Mouse (Mus musculus) embryonic facial prominence, embryonic 12.5 days (tissue): ENCODE measurements around the gene Tmem59. TPM values are rescaled to one million over a fixed set of nuclear protein-coding genes. Genes with fewer than 3 reads are reported as not detected.
A peak's percentile ranks its signal among the peaks of the same experiment; 100 is the strongest.

ENCODE experiments used
- ATAC-seq: fragments of 200-750 bp; cut with Nextera tagmentation; 2 replicates; pipeline ENCODE4 v1.8.0; 2017; ENCODE audit not compliant: insufficient number of reproducible peaks, insufficient read depth, low FRiP score, low TSS enrichment
- H3K27ac ChIP-seq: fragments of 300-500 bp; sonication (generic); 2 replicates; pipeline ENCODE4 v1.5.1; 2016; ENCODE audit warnings: mild to moderate bottlenecking
- H3K27me3 ChIP-seq: fragments of 300-500 bp; sonication (generic); 2 replicates; pipeline ENCODE4 v1.6.1; 2016; ENCODE audit warnings: mild to moderate bottlenecking, moderate library complexity
- H3K36me3 ChIP-seq: fragments of 300-500 bp; sonication (generic); 2 replicates; pipeline ENCODE4 v1.6.1; 2016; ENCODE audit warnings: mild to moderate bottlenecking
- H3K4me1 ChIP-seq: fragments of 300-500 bp; sonication (generic); 2 replicates; pipeline ENCODE4 v1.6.1; 2016
- H3K4me2 ChIP-seq: fragments of 300-500 bp; sonication (generic); replicated peaks from 2 replicates; pipeline ENCODE4 v1.6.1; 2016; ENCODE audit warnings: mild to moderate bottlenecking, moderate library complexity
- H3K4me3 ChIP-seq: fragments of 300-500 bp; sonication (generic); 2 replicates; pipeline ENCODE4 v1.5.1; 2016; ENCODE audit warnings: mild to moderate bottlenecking
- H3K9ac ChIP-seq: fragments of 300-500 bp; sonication (generic); 2 replicates; pipeline ENCODE4 v1.6.1; 2016; ENCODE audit warnings: mild to moderate bottlenecking, moderate library complexity
- H3K9me3 ChIP-seq: fragments of 300-500 bp; sonication (generic); 2 replicates; pipeline ENCODE4 v1.6.1; 2016; ENCODE audit warnings: mild to moderate bottlenecking, moderate library complexity
- WGBS: fragments of 180-500 bp; shearing (Covaris S2); methylation state at CpG from one replicate; pipeline ENCODE4 v1.1.7; 2016; 5-methylcytosine and 5-hydroxymethylcytosine counted together
- polyA plus RNA-seq: library from polyadenylated mRNA; unstranded; fragments of >200 nt; fragmentation: Nextera tagmentation; extraction: Ambion mirVana; gene quantifications from 2 replicates; pipeline ENCODE4 v1.2.1, GENCODE M21; 2016

Tmem59 gene
- 374 and 383 TPM in 2 replicates for polyA plus RNA-seq

DNA sequence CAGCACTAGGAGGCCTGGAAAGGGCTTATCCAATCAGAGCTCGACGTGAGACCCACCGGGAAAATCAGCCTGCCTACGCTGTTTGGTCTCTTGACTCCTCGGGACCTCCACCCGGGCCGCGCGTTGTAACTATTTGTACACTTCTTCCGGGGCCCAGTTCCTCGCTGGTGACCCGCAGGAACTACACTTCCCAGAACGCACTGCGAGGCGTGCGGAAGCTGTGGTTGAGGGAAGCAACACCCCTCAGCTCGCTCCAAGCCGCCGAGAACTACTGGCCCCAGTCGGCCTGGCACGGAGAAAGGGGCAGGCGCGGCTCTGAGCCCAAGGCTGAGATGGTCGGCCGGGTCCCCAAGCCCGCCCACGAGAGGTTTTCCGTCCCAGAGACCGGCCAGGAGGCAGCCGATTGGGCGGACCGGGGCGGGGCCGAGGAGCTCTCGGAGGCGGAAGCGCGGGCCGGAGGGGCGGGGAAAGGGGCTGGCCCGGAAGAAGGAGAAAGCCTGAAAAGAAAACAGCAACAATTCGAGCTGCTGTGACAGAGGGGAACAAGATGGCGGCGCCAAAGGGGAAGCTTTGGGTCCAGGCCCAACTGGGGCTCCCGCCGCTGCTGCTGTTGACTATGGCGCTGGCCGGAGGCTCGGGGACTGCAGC is at the start of gene Tmem59:
Tmem59 (plus strand) TSS at position 218 of the 648 bp plus-strand sequence.
- Histone ChIP-seq H3K4me3 (peak within 1 kb of the TSS; percentile 98), H3K9ac (peak within 1 kb of the TSS; percentile 93), H3K36me3 (peaks cover 19% of the 10 kb centered on the region), H3K4me2 (peak within 1 kb of the TSS; percentile 76), H3K9me3 (no peaks in the 10 kb centered on the region), H3K27me3 (no peaks in the 10 kb centered on the region), H3K4me1 (peaks cover 34% of the 10 kb centered on the region), H3K27ac (peak within 1 kb of the TSS; percentile 98)
- peak; percentile 92 for ATAC-seq
- under 1% methylated on average over 49 of the region's 49 CpGs for WGBS

DNA sequence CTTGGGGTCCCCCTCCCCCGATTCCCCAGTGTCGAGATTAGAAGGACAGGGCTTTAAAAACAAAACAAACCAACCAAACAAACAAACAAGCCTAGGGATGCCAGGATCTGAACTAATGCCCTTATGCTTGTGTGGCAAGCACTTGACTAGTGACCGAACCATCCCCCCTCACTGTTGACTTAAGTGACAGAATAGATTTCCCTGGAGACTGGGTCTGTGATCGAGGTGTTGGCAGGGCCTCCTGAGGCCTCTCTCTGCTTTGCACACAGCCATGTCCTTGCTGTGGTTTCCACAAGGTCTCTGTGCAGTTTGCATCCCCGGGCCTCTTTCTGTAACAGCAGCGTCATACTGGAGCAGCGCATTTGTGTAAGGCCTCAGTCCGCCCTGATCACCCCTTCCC is 48.8 kb upstream of the Tmem59 start:
- no peak for ATAC-seq
- Histone ChIP-seq H3K4me1 (peaks cover 28% of the 10 kb centered on the region), H3K27ac (no peak overlapping the region), H3K4me2 (no peak overlapping the region), H3K9ac (no peak overlapping the region), H3K36me3 (no peaks in the 10 kb centered on the region), H3K9me3 (no peaks in the 10 kb centered on the region), H3K27me3 (no peaks in the 10 kb centered on the region), H3K4me3 (no peak overlapping the region)
- WGBS, result 79% methylated on average over 8 of the region's 8 CpGs

DNA sequence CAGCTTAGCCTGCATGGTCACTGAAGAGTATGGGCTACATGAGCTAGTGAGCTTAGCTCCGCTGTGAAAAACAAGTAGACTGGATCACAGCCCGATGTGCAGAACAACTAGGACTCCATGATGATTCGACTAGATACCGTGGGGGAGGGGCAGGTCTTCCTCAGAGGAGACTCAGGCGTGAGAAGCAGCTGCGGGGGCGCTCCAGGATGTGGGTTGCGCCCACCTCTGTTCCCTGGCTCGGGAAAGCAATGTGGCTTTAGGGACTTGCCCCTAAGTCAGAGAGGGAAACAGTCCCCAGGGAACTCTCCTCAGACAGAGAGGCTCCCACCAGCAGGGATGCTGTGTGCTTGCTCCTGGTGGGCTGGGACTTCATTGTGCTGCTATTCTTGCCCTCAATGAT is 47.7 kb upstream of the Tmem59 start:
- Histone ChIP-seq H3K4me2 (no peak overlapping the region), H3K4me3 (no peak overlapping the region), H3K27me3 (no peaks in the 10 kb centered on the region), H3K27ac (no peak overlapping the region), H3K4me1 (peaks cover 27% of the 10 kb centered on the region), H3K36me3 (no peaks in the 10 kb centered on the region), H3K9ac (no peak overlapping the region), H3K9me3 (no peaks in the 10 kb centered on the region)
- no peak for ATAC-seq
- 20% methylated on average over 9 of the region's 9 CpGs for WGBS

DNA sequence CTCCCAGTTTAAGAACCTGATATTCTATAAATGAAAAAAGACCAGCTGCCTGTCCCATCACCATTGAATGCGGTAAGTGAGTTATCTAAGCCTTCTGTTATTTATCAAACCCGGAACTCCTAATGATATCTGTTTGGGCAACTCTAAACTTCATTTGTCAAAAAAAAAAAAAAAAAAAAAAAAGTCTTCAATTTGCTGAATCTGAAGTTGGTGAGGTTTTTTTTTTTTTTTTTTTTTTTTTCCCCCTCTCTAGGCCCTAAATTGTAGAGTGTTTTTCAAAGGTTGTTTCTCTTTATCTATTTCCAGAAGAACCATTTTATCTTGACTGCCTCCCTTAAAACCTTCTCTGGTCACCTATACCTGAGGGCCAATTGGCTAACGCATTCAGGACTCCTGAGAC is 43.3 kb upstream of the Tmem59 start:
- no peak overlapping the region for H3K9ac ChIP-seq
- peaks cover 54% of the 10 kb centered on the region for H3K4me1 ChIP-seq
- no peaks in the 10 kb centered on the region for H3K36me3 ChIP-seq
- no peaks in the 10 kb centered on the region for H3K9me3 ChIP-seq
- no peak overlapping the region for H3K4me3 ChIP-seq
- ATAC-seq, result no peak
- no peak overlapping the region for H3K4me2 ChIP-seq
- H3K27me3 ChIP-seq, result no peaks in the 10 kb centered on the region
- WGBS, result 76% methylated on average over 3 of the region's 3 CpGs
- no peak overlapping the region for H3K27ac ChIP-seq

DNA sequence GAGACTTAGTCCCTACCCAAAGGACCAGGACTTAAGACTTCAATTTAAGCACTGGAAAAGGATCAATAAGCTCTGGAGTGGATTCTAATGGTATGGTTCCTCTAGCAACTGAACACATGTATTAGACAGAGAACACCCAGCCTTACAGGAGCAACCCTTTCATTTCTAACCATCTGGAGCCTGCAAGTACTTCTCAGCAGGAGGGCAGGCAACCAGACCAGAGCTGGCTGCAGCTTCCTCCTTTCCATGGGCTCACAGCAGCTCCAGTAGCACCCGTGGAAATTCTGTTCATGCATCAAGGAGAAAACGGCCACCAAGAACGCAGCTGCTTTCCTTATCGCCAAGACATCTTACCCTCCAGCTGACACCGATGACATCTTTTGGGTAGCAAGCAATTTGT is 42.5 kb upstream of the Tmem59 start:
- no peaks in the 10 kb centered on the region for H3K9me3 ChIP-seq
- H3K9ac ChIP-seq, result no peak overlapping the region
- no peak overlapping the region for H3K27ac ChIP-seq
- no peaks in the 10 kb centered on the region for H3K27me3 ChIP-seq
- no peak overlapping the region for H3K4me2 ChIP-seq
- ATAC-seq, result no peak
- H3K4me1 ChIP-seq, result peaks cover 58% of the 10 kb centered on the region
- 75% methylated on average over 5 of the region's 5 CpGs for WGBS
- no peaks in the 10 kb centered on the region for H3K36me3 ChIP-seq
- H3K4me3 ChIP-seq, result no peak overlapping the region

DNA sequence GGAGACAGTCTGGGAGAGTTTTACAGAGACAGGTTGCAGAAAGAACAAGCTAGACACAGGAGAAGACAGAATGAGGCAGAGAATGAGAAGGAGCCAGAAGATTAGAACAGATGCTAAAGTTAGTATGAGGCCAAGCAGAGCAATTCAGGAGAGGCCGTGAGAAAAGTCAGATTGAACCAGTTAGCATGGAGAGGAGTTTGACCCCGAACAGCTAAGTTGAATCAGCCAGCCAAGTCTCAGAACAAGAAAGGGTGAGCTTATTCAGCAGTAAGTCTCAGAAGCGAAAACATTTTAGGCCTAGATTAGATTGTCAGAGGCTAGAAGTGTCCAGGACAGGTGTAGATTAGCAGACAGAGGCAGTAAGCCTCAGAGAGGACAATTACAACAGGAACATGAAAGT is 41.7 kb upstream of the Tmem59 start:
- H3K9ac ChIP-seq, result peak overlapping the region; percentile 27; the same call in 1 of the 2 replicates
- no peak for ATAC-seq
- no peak overlapping the region for H3K27ac ChIP-seq
- peaks cover 56% of the 10 kb centered on the region for H3K4me1 ChIP-seq
- no peak overlapping the region for H3K4me3 ChIP-seq
- H3K36me3 ChIP-seq, result no peaks in the 10 kb centered on the region
- 26% methylated on average over 3 of the region's 3 CpGs for WGBS
- no peaks in the 10 kb centered on the region for H3K9me3 ChIP-seq
- H3K4me2 ChIP-seq, result no peak overlapping the region
- no peaks in the 10 kb centered on the region for H3K27me3 ChIP-seq

DNA sequence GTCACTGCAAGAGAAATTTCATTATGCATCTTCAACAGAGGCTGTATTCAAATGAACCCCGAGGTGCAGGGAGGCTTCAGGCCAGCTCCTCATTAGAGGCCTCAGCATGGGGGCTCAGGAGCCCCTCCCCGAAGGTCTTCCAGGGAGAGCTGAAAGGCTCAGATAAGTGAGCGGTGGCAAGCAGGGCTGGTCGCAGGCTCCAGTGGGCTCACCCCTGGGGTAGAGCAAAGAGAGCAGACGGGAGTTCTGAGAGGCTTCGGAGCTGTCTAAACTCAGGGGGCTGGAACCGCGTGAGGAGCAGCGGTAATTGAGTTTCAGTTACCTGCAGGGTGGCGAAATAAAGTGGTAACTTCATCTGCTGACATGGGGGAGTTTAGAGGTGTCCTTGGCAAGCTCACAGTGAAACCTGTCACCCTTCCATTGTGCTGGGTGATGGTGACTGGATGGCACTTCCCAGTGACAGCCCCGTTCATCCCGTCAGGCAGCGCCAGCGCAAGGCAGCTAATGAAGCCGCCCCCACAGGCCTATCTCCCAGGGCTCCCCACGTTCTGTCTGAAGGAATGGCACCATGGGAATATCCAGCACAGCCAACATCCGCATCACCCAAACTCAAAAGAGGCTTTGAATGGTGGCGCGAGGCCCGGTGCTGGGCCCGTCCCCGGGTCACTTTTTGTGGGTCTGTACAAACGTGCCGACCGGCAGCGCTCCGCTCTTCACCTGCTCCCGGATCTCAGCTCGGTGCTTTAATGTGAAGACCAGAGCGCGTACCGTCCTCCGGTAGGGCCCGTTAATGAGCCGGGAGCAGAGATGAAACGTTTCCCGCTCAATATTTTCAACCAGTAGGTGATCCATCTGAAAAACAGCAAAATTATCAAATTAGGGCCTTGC is 39.0 kb upstream of the Tmem59 start:
- peaks cover 56% of the 10 kb centered on the region for H3K4me1 ChIP-seq
- no peak overlapping the region for H3K4me3 ChIP-seq
- no peak for ATAC-seq
- peaks cover 6% of the 10 kb centered on the region; the same call in 1 of the 2 replicates for H3K36me3 ChIP-seq
- no peak overlapping the region for H3K27ac ChIP-seq
- H3K4me2 ChIP-seq, result no peak overlapping the region
- WGBS, result 32% methylated on average over 37 of the region's 37 CpGs
- H3K9me3 ChIP-seq, result no peaks in the 10 kb centered on the region
- no peaks in the 10 kb centered on the region for H3K27me3 ChIP-seq
- H3K9ac ChIP-seq, result no peak overlapping the region

DNA sequence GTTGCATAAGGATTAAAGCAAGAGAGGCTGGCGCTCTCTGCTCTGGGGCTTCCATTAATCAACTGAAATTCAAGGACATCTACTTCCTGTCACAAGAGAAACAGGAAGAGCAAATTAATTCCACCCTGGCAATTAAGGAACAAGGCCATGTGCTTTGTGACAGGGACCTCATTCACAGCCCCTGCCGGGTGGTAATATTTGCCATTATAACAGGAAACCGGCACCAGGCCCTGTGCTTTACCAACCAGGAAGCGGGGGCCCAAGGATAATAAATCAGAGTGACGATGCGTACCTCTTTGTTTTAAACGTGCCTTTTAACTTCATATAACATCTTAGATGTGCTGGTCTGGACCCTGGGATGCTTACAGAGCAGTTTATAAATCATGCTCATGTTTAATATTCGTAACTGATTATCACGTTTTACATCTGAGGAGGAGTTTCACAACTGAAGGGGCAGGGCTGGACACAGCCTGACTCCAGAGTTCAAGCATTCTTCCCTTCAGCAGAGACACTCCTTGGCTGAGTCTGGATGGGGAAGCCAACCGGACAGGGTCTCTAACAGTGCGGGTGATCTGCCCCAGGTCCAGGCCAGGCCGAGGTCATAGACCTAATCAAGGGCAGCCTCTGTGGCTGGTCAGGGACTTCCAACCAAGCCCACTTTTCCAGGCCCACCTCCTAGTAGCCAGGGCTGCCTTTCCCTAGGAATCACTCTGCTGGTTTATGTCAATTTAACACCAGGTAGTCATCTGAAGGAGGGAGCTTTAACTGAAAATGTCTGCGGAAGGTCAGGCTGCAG is 38.2 kb upstream of the Tmem59 start:
- ATAC-seq, result peak; percentile 10; the same call in 1 of the 2 replicates
- H3K9ac ChIP-seq, result no peak overlapping the region
- no peak overlapping the region for H3K4me3 ChIP-seq
- WGBS, result 31% methylated on average over 13 of the region's 13 CpGs
- H3K4me1 ChIP-seq, result peaks cover 56% of the 10 kb centered on the region
- no peak overlapping the region for H3K4me2 ChIP-seq
- H3K27ac ChIP-seq, result peak overlapping the region; percentile 43; the same call in 1 of the 2 replicates
- no peaks in the 10 kb centered on the region for H3K27me3 ChIP-seq
- no peaks in the 10 kb centered on the region for H3K9me3 ChIP-seq
- peaks cover 6% of the 10 kb centered on the region; the same call in 1 of the 2 replicates for H3K36me3 ChIP-seq

DNA sequence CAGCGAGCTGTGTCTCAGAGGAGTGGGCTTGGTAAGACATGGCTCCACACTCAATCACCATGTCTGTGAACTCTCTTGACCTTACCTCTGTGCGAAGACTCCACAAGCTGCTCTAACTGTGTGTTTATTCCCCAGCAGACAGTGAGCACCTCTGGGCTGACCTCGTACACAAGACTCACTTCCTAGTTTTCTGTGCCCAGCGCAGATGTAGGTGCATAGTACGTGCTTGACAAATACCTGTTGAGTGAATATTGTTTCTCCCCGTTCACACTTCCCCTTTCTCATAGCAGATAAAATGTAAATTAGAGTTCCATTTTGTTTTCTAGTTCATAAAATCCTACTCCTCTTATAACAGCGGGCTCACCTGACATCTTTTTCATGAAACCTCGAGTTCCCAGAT is 34.7 kb upstream of the Tmem59 start:
- Histone ChIP-seq H3K4me3 (no peak overlapping the region), H3K4me2 (no peak overlapping the region), H3K9me3 (no peaks in the 10 kb centered on the region), H3K27me3 (no peaks in the 10 kb centered on the region), H3K27ac (no peak overlapping the region), H3K36me3 (peaks cover 22% of the 10 kb centered on the region), H3K4me1 (peaks cover 23% of the 10 kb centered on the region), H3K9ac (no peak overlapping the region)
- WGBS, result 85% methylated on average over 8 of the region's 8 CpGs
- no peak for ATAC-seq

DNA sequence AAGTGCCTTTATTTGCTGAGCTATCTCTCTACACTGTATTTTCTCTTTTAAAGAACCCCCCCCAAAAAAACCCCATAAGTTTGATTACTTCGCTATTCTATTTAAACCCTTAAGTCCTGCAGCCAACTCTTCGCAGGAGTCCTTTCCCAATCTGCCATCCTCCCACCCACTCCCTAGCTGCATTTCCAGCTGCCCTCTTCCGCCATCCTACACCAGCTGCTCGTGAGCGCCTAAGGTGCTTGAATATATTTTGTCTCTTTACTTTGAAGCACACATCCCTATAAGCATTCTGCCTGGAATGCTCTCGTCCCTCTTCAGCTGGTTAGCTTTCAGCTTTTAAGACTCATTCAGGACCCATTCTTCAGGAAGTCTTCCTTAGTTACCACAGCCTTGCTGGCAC is 27.2 kb upstream of the Tmem59 start:
- H3K4me3 ChIP-seq, result no peak overlapping the region
- H3K9me3 ChIP-seq, result no peaks in the 10 kb centered on the region
- no peak overlapping the region for H3K4me2 ChIP-seq
- WGBS, result 91% methylated on average over 6 of the region's 6 CpGs
- ATAC-seq, result no peak
- H3K27ac ChIP-seq, result no peak overlapping the region
- H3K9ac ChIP-seq, result no peak overlapping the region
- no peaks in the 10 kb centered on the region for H3K4me1 ChIP-seq
- peaks cover 37% of the 10 kb centered on the region for H3K36me3 ChIP-seq
- H3K27me3 ChIP-seq, result no peaks in the 10 kb centered on the region

DNA sequence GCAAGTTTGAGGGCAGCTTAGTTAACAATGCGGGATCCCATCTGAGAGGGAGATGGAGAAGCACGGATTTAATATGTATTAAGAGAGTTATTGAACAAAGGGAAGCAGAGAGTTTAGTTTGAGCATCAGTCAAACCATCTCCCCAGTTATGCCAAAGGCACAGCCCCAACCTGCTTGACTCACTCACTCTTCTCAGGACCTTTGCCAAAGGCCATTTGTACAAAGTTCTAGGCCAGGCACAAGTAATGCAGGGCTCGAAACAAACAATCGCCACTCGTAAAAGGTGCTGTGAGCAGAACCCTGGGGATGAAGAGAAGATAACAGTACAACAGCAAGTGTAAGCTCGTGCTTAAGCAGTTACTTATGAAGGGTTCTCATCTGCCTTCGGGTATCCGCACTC is 25.6 kb upstream of the Tmem59 start:
- WGBS, result 85% methylated on average over 8 of the region's 8 CpGs

More for the DNA sequence above, 25.6 kb upstream of the Tmem59 start:
- no peak overlapping the region for H3K9ac ChIP-seq
- no peak overlapping the region for H3K4me2 ChIP-seq
- H3K4me1 ChIP-seq, result no peaks in the 10 kb centered on the region
- no peaks in the 10 kb centered on the region for H3K27me3 ChIP-seq
- no peak overlapping the region for H3K27ac ChIP-seq
- H3K4me3 ChIP-seq, result no peak overlapping the region
- ATAC-seq, result no peak
- no peaks in the 10 kb centered on the region for H3K9me3 ChIP-seq
- H3K36me3 ChIP-seq, result peaks cover 29% of the 10 kb centered on the region
